Mouse (Mus musculus): ENCODE results near the gene Sgms1. TPM values are rescaled to one million over a fixed set of nuclear protein-coding genes. Genes with fewer than 3 reads are reported as not detected.

Gene Sgms1
- polyA plus RNA-seq, 1 experiment, result 53.7 TPM

- Histone ChIP-seq H3K4me3 (replicated peaks; ENCODE audit: extremely low read depth, low read depth, low read length) (no peak overlapping the region), H3K4me1 (ENCODE audit: control insufficient read depth, insufficient read depth, low read length) (peaks cover 10% of the 10 kb centered on the region)
- no peak for DNase-seq
- TF ChIP-seq CTCF (IDR thresholded peaks at IDR 0.05; ENCODE audit: insufficient read depth, low read length) (no peak), POLR2A (IDR thresholded peaks at IDR 0.05; ENCODE audit: borderline replicate concordance, extremely low read depth, low read depth, low read length) (no peak)
- WGBS, result 84% methylated on average over 13 of the region's 13 CpGs
Observed at GRCm38 (mm10) chr19:32166823-32167605, 222.5 kb downstream of the Sgms1 start.

DNA sequence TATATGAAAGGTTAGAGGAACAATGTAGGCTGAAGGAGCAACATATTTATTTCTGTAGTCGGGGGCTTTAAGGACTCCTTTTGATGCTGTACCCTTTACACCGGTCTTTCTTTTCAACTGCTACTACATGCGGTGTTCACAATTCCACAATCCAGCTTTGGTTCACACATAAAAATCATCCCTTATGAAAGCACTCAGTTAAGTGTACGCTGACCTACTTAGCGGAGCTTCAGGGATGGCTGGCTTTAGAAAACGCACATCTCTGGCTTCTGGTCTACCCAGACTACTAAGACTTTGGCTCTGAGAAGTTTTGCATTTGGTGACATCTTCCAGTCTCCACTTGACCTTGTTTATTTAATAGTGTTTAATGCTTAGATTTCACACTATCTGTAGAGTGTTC, 223.8 kb downstream of the Sgms1 start:
- 84% methylated on average over 6 of the region's 6 CpGs for WGBS
- no peak for DNase-seq
- Histone ChIP-seq H3K4me3 (replicated peaks; ENCODE audit: extremely low read depth, low read depth, low read length) (no peak overlapping the region), H3K4me1 (ENCODE audit: control insufficient read depth, insufficient read depth, low read length) (peaks cover 7% of the 10 kb centered on the region)
- TF ChIP-seq POLR2A (IDR thresholded peaks at IDR 0.05; ENCODE audit: borderline replicate concordance, extremely low read depth, low read depth, low read length) (no peak), CTCF (IDR thresholded peaks at IDR 0.05; ENCODE audit: insufficient read depth, low read length) (no peak)

DNA sequence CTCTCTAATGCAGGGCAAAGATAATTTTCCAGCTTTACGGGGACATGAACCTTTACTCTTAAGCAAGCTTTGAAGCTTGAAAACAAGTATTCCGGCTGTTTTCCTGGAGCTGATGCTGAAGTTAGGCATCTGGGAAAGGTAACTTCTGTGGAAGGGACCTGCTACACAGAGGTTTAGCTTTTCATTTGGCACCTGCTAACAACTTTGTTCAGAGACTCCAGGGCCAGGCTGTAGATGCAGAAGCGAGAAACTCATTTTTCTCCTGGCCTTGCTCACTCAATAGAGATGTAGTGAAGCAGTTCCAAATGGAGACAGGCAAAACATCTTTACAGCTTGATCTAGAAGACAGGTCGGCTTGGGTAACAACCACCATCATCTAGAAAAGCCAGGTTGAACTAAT, 225.4 kb downstream of the Sgms1 start:
- DNase-seq, result no peak
- no peak overlapping the region for H3K4me3 ChIP-seq (replicated peaks; ENCODE audit: extremely low read depth, low read depth, low read length)
- WGBS, result 92% methylated on average over 4 of the region's 4 CpGs
- TF ChIP-seq POLR2A (IDR thresholded peaks at IDR 0.05; ENCODE audit: borderline replicate concordance, extremely low read depth, low read depth, low read length) (no peak), CTCF (IDR thresholded peaks at IDR 0.05; ENCODE audit: insufficient read depth, low read length) (no peak)
- peaks cover 3% of the 10 kb centered on the region for H3K4me1 ChIP-seq (ENCODE audit: control insufficient read depth, insufficient read depth, low read length)

- DNase-seq, result no peak
- no peak overlapping the region for H3K4me3 ChIP-seq (replicated peaks; ENCODE audit: extremely low read depth, low read depth, low read length)
- peaks cover 17% of the 10 kb centered on the region for H3K4me1 ChIP-seq (ENCODE audit: control insufficient read depth, insufficient read depth, low read length)
- WGBS, result 78% methylated on average over 7 of the region's 7 CpGs
- TF ChIP-seq CTCF (IDR thresholded peaks at IDR 0.05; ENCODE audit: insufficient read depth, low read length) (no peak), POLR2A (IDR thresholded peaks at IDR 0.05; ENCODE audit: borderline replicate concordance, extremely low read depth, low read depth, low read length) (no peak)
Observed at GRCm38 (mm10) chr19:32159944-32160343, 229.6 kb downstream of the Sgms1 start.

DNA sequence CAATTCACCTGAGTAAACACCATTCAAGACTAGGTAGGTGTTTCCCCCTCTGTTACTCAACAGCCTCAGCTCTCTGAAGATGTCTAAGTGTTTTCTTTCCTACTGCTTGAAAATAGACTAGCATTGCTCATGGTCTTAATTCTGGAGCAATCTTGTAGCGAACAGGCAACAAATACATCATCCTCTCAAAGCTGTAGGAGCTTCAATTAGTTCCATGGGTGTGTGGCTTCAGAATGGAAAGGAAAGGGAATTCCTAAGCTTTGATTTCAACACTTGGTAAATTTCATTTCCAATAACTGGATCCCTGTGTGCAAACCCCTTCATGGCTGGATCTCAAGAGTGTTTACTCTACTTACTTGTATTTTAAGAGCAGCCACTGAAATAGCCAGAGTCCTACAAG, 230.3 kb downstream of the Sgms1 start:
- no peak for DNase-seq
- TF ChIP-seq POLR2A (IDR thresholded peaks at IDR 0.05; ENCODE audit: borderline replicate concordance, extremely low read depth, low read depth, low read length) (no peak), CTCF (IDR thresholded peaks at IDR 0.05; ENCODE audit: insufficient read depth, low read length) (no peak)
- Histone ChIP-seq H3K4me3 (replicated peaks; ENCODE audit: extremely low read depth, low read depth, low read length) (no peak overlapping the region), H3K4me1 (ENCODE audit: control insufficient read depth, insufficient read depth, low read length) (peaks cover 17% of the 10 kb centered on the region)
- WGBS, result 76% methylated on average over 1 of the region's 1 CpGs

- WGBS, result 46% methylated on average over 6 of the region's 6 CpGs
- TF ChIP-seq CTCF (IDR thresholded peaks at IDR 0.05; ENCODE audit: insufficient read depth, low read length), result no peak
- TF ChIP-seq POLR2A (IDR thresholded peaks at IDR 0.05; ENCODE audit: borderline replicate concordance, extremely low read depth, low read depth, low read length), result no peak
- Histone ChIP-seq H3K4me3 (replicated peaks; ENCODE audit: extremely low read depth, low read depth, low read length) (no peak overlapping the region), H3K4me1 (ENCODE audit: control insufficient read depth, insufficient read depth, low read length) (peaks cover 17% of the 10 kb centered on the region)
- no peak for DNase-seq
Observed at GRCm38 (mm10) chr19:32157045-32157444, 232.5 kb downstream of the Sgms1 start.

DNA sequence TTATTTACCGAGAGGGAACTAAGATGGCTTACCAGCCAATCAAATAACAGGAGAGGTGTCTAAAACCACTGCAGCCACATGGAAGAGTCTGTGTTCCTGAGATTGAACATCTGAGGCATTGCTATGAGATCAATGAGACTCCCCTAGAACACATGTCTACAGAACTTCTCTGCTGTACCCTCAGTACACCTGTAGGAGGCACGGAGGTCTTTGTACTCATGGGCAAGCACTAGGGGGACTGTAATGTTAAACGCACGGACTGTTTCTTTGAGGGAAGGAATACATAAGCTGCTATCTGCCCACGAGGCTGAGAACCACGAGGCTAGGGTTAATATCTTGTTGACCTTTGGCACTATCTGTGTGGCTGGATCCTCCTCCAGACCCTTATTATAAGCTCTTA, 237.0 kb downstream of the Sgms1 start:
- TF ChIP-seq POLR2A (IDR thresholded peaks at IDR 0.05; ENCODE audit: borderline replicate concordance, extremely low read depth, low read depth, low read length) (no peak), CTCF (IDR thresholded peaks at IDR 0.05; ENCODE audit: insufficient read depth, low read length) (no peak)
- DNase-seq, result no peak
- 75% methylated on average over 6 of the region's 6 CpGs for WGBS
- H3K4me3 ChIP-seq (replicated peaks; ENCODE audit: extremely low read depth, low read depth, low read length), result no peak overlapping the region
- H3K4me1 ChIP-seq (ENCODE audit: control insufficient read depth, insufficient read depth, low read length), result peaks cover 12% of the 10 kb centered on the region; the same call in 1 of the 2 replicates

DNA sequence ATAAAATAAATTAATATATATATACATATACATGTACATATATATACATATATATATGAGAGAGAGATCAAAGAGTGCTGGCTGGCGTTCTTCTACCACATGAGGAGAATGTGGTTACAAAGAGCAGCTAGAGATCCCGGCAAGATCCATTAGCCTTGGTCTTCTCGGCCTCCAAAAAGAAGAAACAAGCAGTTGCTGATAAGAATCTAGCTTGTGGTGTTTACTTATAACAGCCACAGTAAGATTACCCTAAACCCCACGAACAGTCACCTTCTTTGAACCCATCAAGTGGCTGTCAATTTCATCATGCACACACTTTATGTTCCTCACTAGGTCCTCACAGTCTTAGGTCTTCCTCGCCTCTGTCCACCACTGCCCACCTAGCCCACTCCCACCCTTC, 240.8 kb downstream of the Sgms1 start:
- no peak for DNase-seq
- 53% methylated on average over 5 of the region's 5 CpGs for WGBS
- no peak for TF ChIP-seq POLR2A (IDR thresholded peaks at IDR 0.05; ENCODE audit: borderline replicate concordance, extremely low read depth, low read depth, low read length)
- TF ChIP-seq CTCF (IDR thresholded peaks at IDR 0.05; ENCODE audit: insufficient read depth, low read length), result no peak
- peaks cover 2% of the 10 kb centered on the region; the same call in 1 of the 2 replicates for H3K4me1 ChIP-seq (ENCODE audit: control insufficient read depth, insufficient read depth, low read length)
- no peak overlapping the region for H3K4me3 ChIP-seq (replicated peaks; ENCODE audit: extremely low read depth, low read depth, low read length)

GRCm38 (mm10) chr19:32142383-32142782, 247.1 kb downstream of the Sgms1 start:
- WGBS, result 73% methylated on average over 6 of the region's 6 CpGs
- DNase-seq, result no peak
- no peak for TF ChIP-seq CTCF (IDR thresholded peaks at IDR 0.05; ENCODE audit: insufficient read depth, low read length)
- no peak for TF ChIP-seq POLR2A (IDR thresholded peaks at IDR 0.05; ENCODE audit: borderline replicate concordance, extremely low read depth, low read depth, low read length)
- no peak overlapping the region for H3K4me3 ChIP-seq (replicated peaks; ENCODE audit: extremely low read depth, low read depth, low read length)
- peaks cover 2% of the 10 kb centered on the region; the same call in 1 of the 2 replicates for H3K4me1 ChIP-seq (ENCODE audit: control insufficient read depth, insufficient read depth, low read length)

All from lung, adult 2 months (tissue).